Mouse (Mus musculus) right cerebral cortex, postnatal 25 days (tissue): ENCODE results near the gene Hspb2.

ENCODE experiments used
- DNase-seq: peaks from one replicate; pipeline ENCODE4 v3.0.0; 2022

The Hspb2 gene

GRCm38 (mm10) chr9:50752054-50752602, at the start of gene Hspb2:
TSS of gene Hspb2 (minus strand) at chr9:50752354.
- DNase-seq: no peak

GRCm38 (mm10) chr9:50800985-50801384, 48.8 kb upstream of the Hspb2 start:
- no peak for DNase-seq

GRCm38 (mm10) chr9:50798368-50798767, 46.2 kb upstream of the Hspb2 start:
- DNase-seq: no peak

GRCm38 (mm10) chr9:50797641-50798040, 45.5 kb upstream of the Hspb2 start:
- no peak for DNase-seq

- DNase-seq: no peak
These were observed 44.6 kb upstream of the Hspb2 start for GRCm38 (mm10) chr9:50796776-50797175.

GRCm38 (mm10) chr9:50795266-50795665, 43.1 kb upstream of the Hspb2 start:
- DNase-seq: no peak

- no peak for DNase-seq
These were observed 30.0 kb upstream of the Hspb2 start for GRCm38 (mm10) chr9:50782155-50782554.

- no peak for DNase-seq
These were observed 24.1 kb upstream of the Hspb2 start for GRCm38 (mm10) chr9:50776162-50776760.

GRCm38 (mm10) chr9:50775662-50776126, 23.5 kb upstream of the Hspb2 start:
- no peak for DNase-seq

GRCm38 (mm10) chr9:50774991-50775612, 22.9 kb upstream of the Hspb2 start, which contains the start of the genes Alg9 and 1110032A03Rik:
TSS of gene Alg9 (plus strand) at chr9:50775019.
TSS of gene 1110032A03Rik (minus strand) at chr9:50775520.
- DNase-seq: peak; percentile 89

GRCm38 (mm10) chr9:50774026-50774462, 21.9 kb upstream of the Hspb2 start:
- no peak for DNase-seq

- DNase-seq: no peak
These were observed 17.9 kb upstream of the Hspb2 start for GRCm38 (mm10) chr9:50770011-50770410.

- peak; percentile 97 for DNase-seq
These were observed 16.2 kb upstream of the Hspb2 start, which contains the start of gene Fdxacb1 for GRCm38 (mm10) chr9:50768107-50769002. TSS of gene Fdxacb1 (plus strand) at chr9:50768236.

GRCm38 (mm10) chr9:50767531-50768106, 15.5 kb upstream of the Hspb2 start:
- no peak for DNase-seq

GRCm38 (mm10) chr9:50763331-50763730, 11.2 kb upstream of the Hspb2 start:
- DNase-seq: no peak

GRCm38 (mm10) chr9:50761520-50762243, 9.5 kb upstream of the Hspb2 start:
- no peak for DNase-seq

- no peak for DNase-seq
These were observed 4.6 kb upstream of the Hspb2 start for GRCm38 (mm10) chr9:50756711-50757110.

- no peak for DNase-seq
These were observed 1.8 kb upstream of the Hspb2 start for GRCm38 (mm10) chr9:50753947-50754346.

- DNase-seq: peak; percentile 66
These were observed 846 bp upstream of the Hspb2 start for GRCm38 (mm10) chr9:50752784-50753615.

- no peak for DNase-seq
These were observed 831 bp downstream of the Hspb2 start, which contains the start of gene Cryab for GRCm38 (mm10) chr9:50751323-50751722. TSS of gene Cryab (plus strand) at chr9:50751325.

GRCm38 (mm10) chr9:50750706-50751105, 1.4 kb downstream of the Hspb2 start:
- DNase-seq: no peak
